Mouse (Mus musculus) stomach, postnatal 0 days (tissue): Measurements from ENCODE around the gene Asic4. TPM values are rescaled to one million over a fixed set of nuclear protein-coding genes. Genes with fewer than 3 reads are reported as not detected.

Experiments used
- ATAC-seq: fragments of 200-750 bp; cut with Nextera tagmentation; 2 replicates; pipeline ENCODE4 v1.8.0; 2017; ENCODE audit not compliant: low FRiP score, low TSS enrichment
- DNase-seq: peaks from one replicate; pipeline ENCODE4 v3.0.0-alpha.2; 2016; ENCODE audit warnings: low spot score
- H3K27ac ChIP-seq: fragments of 300-500 bp; sonication (generic); replicated peaks from 2 replicates; pipeline ENCODE4 v1.5.1; 2014; ENCODE audit warnings: mild to moderate bottlenecking, control low read depth
- H3K27me3 ChIP-seq: fragments of 300-500 bp; sonication (generic); 2 replicates; pipeline ENCODE4 v1.6.1; 2014; ENCODE audit warnings: low read length; ENCODE audit not compliant: control insufficient read depth, insufficient read depth
- H3K36me3 ChIP-seq: fragments of 300-500 bp; sonication (generic); 2 replicates; pipeline ENCODE4 v1.6.1; 2014; ENCODE audit warnings: low read length, mixed read lengths; ENCODE audit not compliant: control insufficient read depth, insufficient read depth
- H3K4me1 ChIP-seq: fragments of 300-500 bp; sonication (generic); replicated peaks from 2 replicates; pipeline ENCODE4 v1.6.1; 2014; ENCODE audit warnings: antibody characterized with exemption; ENCODE audit not compliant: control insufficient read depth, insufficient read depth
- H3K4me2 ChIP-seq: fragments of 300-500 bp; sonication (generic); replicated peaks from 2 replicates; pipeline ENCODE4 v1.6.1; 2014; ENCODE audit warnings: low read depth, mild to moderate bottlenecking, control low read depth, moderate library complexity
- H3K4me3 ChIP-seq: fragments of 300-500 bp; sonication (generic); 2 replicates; pipeline ENCODE4 v1.5.1; 2014; ENCODE audit warnings: low read depth, low read length, control low read depth
- H3K9ac ChIP-seq: fragments of 300-500 bp; sonication (generic); 2 replicates; pipeline ENCODE4 v1.6.1; 2014; ENCODE audit warnings: mild to moderate bottlenecking, low read length, control low read depth, mixed read lengths
- H3K9me3 ChIP-seq: fragments of 300-500 bp; sonication (generic); 2 replicates; pipeline ENCODE4 v1.6.1; 2016; ENCODE audit warnings: low read length; ENCODE audit not compliant: control insufficient read depth
- CTCF ChIP-seq: IDR thresholded peaks from 2 replicates; pipeline ENCODE4 v1.5.1; 2016; ENCODE audit warnings: antibody characterized with exemption, low read depth, mild to moderate bottlenecking, moderate library complexity
- EP300 ChIP-seq: optimal IDR thresholded peaks from 2 replicates; pipeline ENCODE3; 2016; ENCODE audit warnings: antibody characterized with exemption
- WGBS: fragments of 180-500 bp; shearing (Covaris S2); extraction: QIAGEN DNeasy Blood & Tissue Kit; methylation state at CpG from one replicate; pipeline ENCODE4 v1.1.7; 2014; 5-methylcytosine and 5-hydroxymethylcytosine counted together
- polyA plus RNA-seq: library from polyadenylated mRNA; unstranded; fragments of >200 nt; fragmentation: Nextera tagmentation; extraction: Ambion mirVana; gene quantifications from 2 replicates; pipeline ENCODE4 v1.2.1, GENCODE M21; 2015

The Asic4 gene
- polyA plus RNA-seq, 1 experiment from 2014 or later, result 0.55 TPM

DNA sequence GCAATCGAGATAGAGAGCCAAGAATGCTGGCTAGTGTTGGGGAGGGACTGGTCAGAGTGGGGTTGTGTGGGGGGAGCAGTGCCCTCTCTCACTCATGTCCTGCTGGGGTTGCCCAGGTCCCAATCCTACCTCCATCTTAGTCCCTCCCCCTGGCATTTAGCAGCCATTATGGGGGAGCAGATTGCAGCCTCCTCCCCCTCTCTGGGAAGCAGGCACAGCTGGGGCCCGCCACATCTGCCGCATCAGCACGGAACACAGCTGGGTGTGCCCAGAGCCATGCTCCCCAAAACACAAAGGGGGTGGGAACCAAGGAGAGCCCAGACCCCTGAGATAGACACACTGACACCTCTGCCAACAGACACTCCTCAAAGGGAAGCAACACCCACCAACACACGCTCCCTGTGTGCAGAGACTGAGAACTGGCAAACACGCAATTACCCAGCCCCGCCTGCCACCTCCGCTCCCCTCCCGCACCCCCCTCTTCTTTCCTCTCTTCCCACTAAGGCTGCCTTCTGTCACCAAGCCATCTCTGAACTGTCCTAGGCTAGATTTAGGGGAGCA is 5.0 kb upstream of the Asic4 start:
- ATAC-seq, result no peak
- Histone ChIP-seq H3K9ac (no peak overlapping the region), H3K4me3 (no peak overlapping the region), H3K27ac (no peak overlapping the region), H3K27me3 (peaks cover 2% of the 10 kb centered on the region; the same call in 1 of the 2 replicates), H3K4me1 (0 out of 2 replicates have a peak, but pooled peaks cover 6% of the 10 kb centered on the region), H3K9me3 (no peaks in the 10 kb centered on the region), H3K4me2 (peak overlapping the region; percentile 38; the same call in 1 of the 2 replicates), H3K36me3 (peaks cover 13% of the 10 kb centered on the region)
- no peak for DNase-seq
- TF ChIP-seq EP300 (no peak), CTCF (no peak)
- WGBS, result 10% methylated on average over 9 of the region's 9 CpGs

DNA sequence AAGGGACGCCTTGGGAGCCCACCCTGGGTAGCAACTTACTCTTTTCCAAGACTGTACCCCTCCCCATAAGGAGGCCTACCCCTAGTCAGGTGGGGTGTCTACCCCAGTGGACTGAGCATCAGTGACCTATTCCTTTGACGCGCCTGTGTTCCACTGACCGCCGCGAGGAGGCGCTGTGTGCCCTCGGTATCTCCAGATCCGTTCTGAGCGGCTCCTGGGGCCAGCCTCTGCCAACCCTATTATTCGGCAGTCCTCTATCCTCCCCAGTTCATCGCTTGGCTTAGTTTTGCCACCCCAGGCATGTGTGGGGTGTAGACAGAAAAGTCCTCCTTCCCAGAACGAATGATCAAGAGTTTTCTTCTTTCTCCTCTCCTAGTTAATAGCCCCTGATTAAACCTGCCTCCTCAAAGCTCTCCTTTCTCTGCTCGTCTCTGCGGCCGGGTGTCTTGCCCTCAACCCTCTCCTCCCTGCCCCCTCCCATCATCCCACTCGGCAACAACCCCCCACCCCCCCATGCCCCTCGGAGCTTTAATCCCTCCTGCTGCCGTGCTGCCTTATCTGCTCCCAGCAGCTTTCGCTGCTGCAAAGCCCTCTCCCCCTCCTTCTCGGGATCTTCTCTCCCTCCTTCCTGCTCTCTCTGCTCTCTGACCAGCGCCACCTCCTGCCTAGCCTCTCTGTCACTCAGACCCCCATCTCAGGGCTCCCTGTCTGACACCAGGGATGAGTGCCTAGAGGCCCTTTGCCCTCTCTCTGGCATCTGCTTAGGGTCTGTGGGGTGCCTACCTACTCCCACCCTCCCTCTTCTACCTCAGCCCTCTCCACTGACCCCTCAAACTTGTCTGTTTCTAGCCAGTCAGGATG is 4.3 kb upstream of the Asic4 start:
- ATAC-seq (peak; percentile 46), DNase-seq (peak; percentile 79)
- Histone ChIP-seq H3K4me2 (peak overlapping the region; percentile 38), H3K36me3 (peaks cover 13% of the 10 kb centered on the region), H3K4me3 (no peak overlapping the region), H3K9me3 (no peaks in the 10 kb centered on the region), H3K27ac (no peak overlapping the region), H3K27me3 (peaks cover 7% of the 10 kb centered on the region; the same call in 1 of the 2 replicates), H3K4me1 (0 out of 2 replicates have a peak, but pooled peaks cover 7% of the 10 kb centered on the region), H3K9ac (no peak overlapping the region)
- 1% methylated on average over 22 of the region's 22 CpGs for WGBS
- TF ChIP-seq EP300 (no peak), CTCF (peak; percentile 95)

- Histone ChIP-seq H3K9me3 (no peaks in the 10 kb centered on the region), H3K4me1 (0 out of 2 replicates have a peak, but pooled peaks cover 7% of the 10 kb centered on the region), H3K36me3 (peaks cover 9% of the 10 kb centered on the region), H3K27ac (no peak overlapping the region), H3K9ac (no peak overlapping the region), H3K4me2 (no peak overlapping the region), H3K27me3 (peaks cover 7% of the 10 kb centered on the region; the same call in 1 of the 2 replicates), H3K4me3 (no peak overlapping the region)
- TF ChIP-seq CTCF (no peak), EP300 (no peak)
- ATAC-seq, result no peak
- DNase-seq, result no peak
- 8% methylated on average over 13 of the region's 20 CpGs for WGBS
These were observed 3.6 kb upstream of the Asic4 start for GRCm38 (mm10) chr1:75446656-75447055.

- Histone ChIP-seq H3K27me3 (peaks cover 7% of the 10 kb centered on the region; the same call in 1 of the 2 replicates), H3K9ac (no peak overlapping the region), H3K27ac (no peak overlapping the region), H3K4me2 (no peak overlapping the region; the same call in 1 of the 2 replicates), H3K36me3 (peaks cover 2% of the 10 kb centered on the region; the same call in 1 of the 2 replicates), H3K4me1 (0 out of 2 replicates have a peak, but pooled peaks cover 7% of the 10 kb centered on the region), H3K9me3 (no peaks in the 10 kb centered on the region), H3K4me3 (no peak overlapping the region)
- WGBS, result 10% methylated on average over 10 of the region's 10 CpGs
- DNase-seq (no peak), ATAC-seq (no peak)
- TF ChIP-seq EP300 (no peak), CTCF (no peak)
These were observed 2.8 kb upstream of the Asic4 start for GRCm38 (mm10) chr1:75447265-75448051.

DNA sequence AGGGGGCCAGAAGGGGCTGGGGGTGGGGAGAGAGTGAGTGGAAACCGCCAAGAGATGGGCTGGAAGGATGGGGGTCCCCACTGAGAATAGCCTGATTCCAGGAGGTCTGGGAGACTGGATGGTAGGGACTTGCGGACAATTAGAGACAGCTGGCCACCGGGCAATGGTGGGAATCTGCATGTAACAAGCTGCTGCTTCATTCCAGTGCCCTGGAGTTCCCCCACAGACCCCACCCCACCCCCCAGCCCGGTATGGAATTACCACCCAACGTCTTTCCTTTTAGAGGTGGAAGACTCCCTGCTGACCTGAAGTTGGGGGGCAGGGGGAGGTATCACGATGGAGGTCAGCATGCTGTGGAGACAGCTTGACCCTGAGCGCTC is 2.2 kb upstream of the Asic4 start:
- WGBS, result 8% methylated on average over 7 of the region's 7 CpGs
- DNase-seq, result no peak
- TF ChIP-seq CTCF (no peak), EP300 (no peak)
- Histone ChIP-seq H3K27me3 (peaks cover 7% of the 10 kb centered on the region; the same call in 1 of the 2 replicates), H3K36me3 (no peaks in the 10 kb centered on the region), H3K27ac (no peak overlapping the region), H3K9me3 (no peaks in the 10 kb centered on the region), H3K4me1 (0 out of 2 replicates have a peak, but pooled peaks cover 7% of the 10 kb centered on the region), H3K4me3 (no peak overlapping the region), H3K4me2 (no peak overlapping the region), H3K9ac (no peak overlapping the region)
- no peak for ATAC-seq
